Mouse (Mus musculus): ENCODE data around the gene Ift81. TPM values are rescaled to one million over a fixed set of nuclear protein-coding genes. Genes with fewer than 3 reads are reported as not detected.

Ift81 gene
- polyA plus RNA-seq, 1 experiment from 2014 or later = 39.6 TPM

DNA sequence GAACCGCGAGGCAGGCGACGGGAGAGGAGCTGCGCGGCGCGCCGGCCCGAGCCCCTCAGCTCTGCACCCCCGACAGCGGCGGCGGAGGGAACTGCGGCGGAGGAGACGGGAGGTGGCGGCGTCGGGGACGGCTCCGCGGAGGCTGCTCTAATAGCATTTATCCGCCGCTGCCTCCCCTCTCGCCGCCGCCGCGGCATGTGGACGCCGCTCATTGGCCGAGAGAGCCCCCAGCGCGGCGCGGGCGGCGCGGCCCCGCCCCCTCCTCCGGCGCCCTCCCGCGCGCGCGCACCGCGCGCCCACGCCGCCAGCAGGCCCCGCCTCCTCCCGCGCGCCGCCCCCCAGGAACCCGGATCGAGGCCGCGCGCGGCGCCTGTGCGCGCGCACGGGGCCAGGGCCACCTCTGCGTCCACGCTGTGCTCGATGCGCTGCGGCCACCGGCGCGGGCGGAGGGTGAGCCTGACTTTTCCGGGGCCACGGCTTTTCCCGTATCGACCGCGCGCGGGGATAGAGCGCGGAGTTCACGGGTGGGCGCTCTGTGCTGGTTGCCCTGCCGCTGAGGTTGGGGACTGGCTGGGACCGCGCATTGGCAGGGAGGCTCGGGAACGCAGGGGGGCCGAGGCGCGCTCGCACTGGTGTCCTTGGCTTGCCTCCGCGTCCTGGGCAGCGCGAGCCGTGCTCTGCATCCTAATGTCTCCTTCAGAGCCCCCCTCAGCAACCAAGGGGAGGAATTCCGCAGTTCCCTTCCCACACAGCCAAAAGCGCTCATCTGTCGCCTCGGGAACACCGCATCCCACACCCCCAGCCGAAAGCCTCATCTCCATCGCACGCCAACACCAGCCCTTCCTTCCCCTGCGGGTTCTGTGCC is 112.0 kb downstream of the Ift81 start, which contains the start of gene Atp2a2:
Gene Atp2a2, minus strand, starts transcription at position 149 of the 865 bp plus-strand sequence.
- peaks cover 11% of the 10 kb centered on the region for H3K4me1 ChIP-seq (ENCODE audit: insufficient read depth)
- DNase-seq = peak; percentile 96
- H3K36me3 ChIP-seq (ENCODE audit: insufficient read depth) = peaks cover 22% of the 10 kb centered on the region
- WGBS = under 1% methylated on average over 83 of the region's 113 CpGs
- ATAC-seq (ENCODE audit: insufficient read depth) = peak; percentile 94
- H3K27ac ChIP-seq (ENCODE audit: low read depth) = peak within 1 kb of the TSS; percentile 99
- TF ChIP-seq CTCF (IDR thresholded peaks at IDR 0.05; ENCODE audit: low read depth) = peak; percentile 35; the same call in 1 of the 2 replicates
- peak within 1 kb of the TSS; percentile 90 for H3K4me2 ChIP-seq
- peak within 1 kb of the TSS; percentile 99 for H3K9ac ChIP-seq
- no peaks in the 10 kb centered on the region for H3K27me3 ChIP-seq (ENCODE audit: insufficient read depth, low read length)
- H3K9me3 ChIP-seq (ENCODE audit: low read depth, low read length) = peaks cover 4% of the 10 kb centered on the region; the same call in 1 of the 2 replicates
- H3K4me3 ChIP-seq (ENCODE audit: low read depth, low read length) = peak within 1 kb of the TSS; percentile 99

DNA sequence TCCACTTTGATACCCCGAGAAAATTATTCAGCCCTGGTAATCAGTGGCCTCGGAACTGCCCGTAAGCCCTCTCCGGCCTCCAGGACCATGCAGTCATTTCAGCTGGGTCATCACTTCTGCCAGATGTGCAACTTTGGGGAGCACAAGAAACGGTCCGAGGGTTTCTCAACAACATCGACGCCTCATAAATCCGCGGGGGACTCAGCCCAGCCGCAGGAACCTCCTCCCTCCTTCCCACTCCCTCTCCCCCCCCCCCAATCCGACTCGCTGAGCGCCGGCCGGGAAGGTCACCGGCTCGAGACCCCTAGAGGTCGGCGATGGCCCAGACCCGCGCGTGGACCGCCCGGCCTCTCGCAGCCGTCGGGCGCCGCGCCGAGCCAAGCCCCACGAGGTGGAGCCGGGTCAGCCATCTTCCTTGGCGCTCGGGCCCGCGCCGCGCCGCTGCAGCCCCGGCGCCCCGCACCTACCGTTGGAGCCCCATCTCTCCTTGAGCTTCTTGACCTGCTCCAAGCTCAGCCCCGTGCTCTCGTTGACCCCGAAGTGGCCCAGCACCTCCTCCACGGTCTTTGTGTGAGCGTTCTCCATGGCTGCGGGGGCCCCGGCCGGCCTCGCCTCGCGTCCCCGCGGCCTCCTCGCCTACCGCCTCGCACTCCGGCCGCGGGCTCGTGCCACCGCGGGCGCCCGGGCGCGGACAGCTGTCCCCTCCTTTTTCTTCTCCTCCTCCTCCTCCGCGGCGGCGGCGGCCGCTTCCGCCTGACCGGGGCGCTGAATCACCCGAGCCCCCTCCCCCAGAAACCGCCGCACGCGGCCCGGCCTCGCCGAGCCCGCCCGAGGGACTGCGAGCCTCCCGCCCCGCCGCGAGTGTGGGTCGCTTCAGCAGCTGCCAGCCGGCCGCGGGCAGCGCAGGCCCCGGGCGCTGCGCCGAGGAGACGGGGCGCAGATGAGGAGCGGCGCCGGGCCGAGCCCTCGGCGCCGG is 112.9 kb downstream of the Ift81 start:
- Histone ChIP-seq H3K4me2 (peak overlapping the region; percentile 90), H3K27ac (ENCODE audit: low read depth) (peak overlapping the region; percentile 99), H3K4me3 (ENCODE audit: low read depth, low read length) (peak overlapping the region; percentile 99), H3K9ac (peak overlapping the region; percentile 99), H3K9me3 (ENCODE audit: low read depth, low read length) (peaks cover under 1% of the 10 kb centered on the region; the same call in 1 of the 2 replicates), H3K27me3 (ENCODE audit: insufficient read depth, low read length) (no peaks in the 10 kb centered on the region), H3K36me3 (ENCODE audit: insufficient read depth) (peaks cover 31% of the 10 kb centered on the region), H3K4me1 (ENCODE audit: insufficient read depth) (peaks cover 11% of the 10 kb centered on the region)
- WGBS = under 1% methylated on average over 105 of the region's 113 CpGs
- peak; percentile 33 for ATAC-seq (ENCODE audit: insufficient read depth)
- no peak for TF ChIP-seq CTCF (IDR thresholded peaks at IDR 0.05; ENCODE audit: low read depth)
- DNase-seq = peak; percentile 69

DNA sequence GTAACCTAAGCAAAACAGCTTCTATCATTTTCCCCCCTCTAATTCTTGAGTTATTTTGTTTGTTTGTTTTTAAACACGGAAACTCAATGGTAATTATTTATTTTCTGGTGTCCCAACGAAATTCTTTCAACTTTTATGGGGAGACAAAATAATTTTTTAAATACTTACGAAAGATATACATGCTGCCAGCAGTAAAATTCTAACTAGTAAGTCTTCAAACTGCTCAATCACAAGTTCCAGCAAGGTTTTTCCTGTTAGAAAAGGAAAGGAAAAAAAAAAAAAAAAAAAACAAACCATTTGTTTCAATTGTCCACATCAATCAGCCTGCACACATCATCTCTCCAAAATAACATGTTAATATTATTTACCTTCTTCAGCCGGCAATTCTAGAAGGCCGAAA is 113.8 kb downstream of the Ift81 start:
- Histone ChIP-seq H3K9me3 (ENCODE audit: low read depth, low read length) (no peaks in the 10 kb centered on the region), H3K27me3 (ENCODE audit: insufficient read depth, low read length) (no peaks in the 10 kb centered on the region), H3K36me3 (ENCODE audit: insufficient read depth) (peaks cover 39% of the 10 kb centered on the region), H3K9ac (peak overlapping the region; percentile 99), H3K4me1 (ENCODE audit: insufficient read depth) (peaks cover 11% of the 10 kb centered on the region), H3K27ac (ENCODE audit: low read depth) (no peak overlapping the region; the same call in 1 of the 2 replicates), H3K4me3 (ENCODE audit: low read depth, low read length) (peak overlapping the region; percentile 99), H3K4me2 (peak overlapping the region; percentile 90)
- WGBS = 13% methylated on average over 5 of the region's 5 CpGs
- TF ChIP-seq CTCF (IDR thresholded peaks at IDR 0.05; ENCODE audit: low read depth) = no peak
- DNase-seq (no peak), ATAC-seq (ENCODE audit: insufficient read depth) (no peak)

Other genes with a start within 250 kb of the Ift81 start
- 72.1 and 75.5 TPM in 2 replicates for gene Gpn3, start 242.6 kb downstream of the Ift81 start, polyA plus RNA-seq (2014; fragmentation: Nextera tagmentation; extraction: Ambion mirVana)
- 74.4 and 77.3 TPM in 2 replicates for gene Fam216a, start 242.2 kb downstream of the Ift81 start, polyA plus RNA-seq (2014; fragmentation: Nextera tagmentation; extraction: Ambion mirVana)
- gene Arpc3, start 222.6 kb downstream of the Ift81 start, polyA plus RNA-seq (2014; fragmentation: Nextera tagmentation; extraction: Ambion mirVana) = 45.7 and 48.7 TPM in 2 replicates
- 26.8 and 31.9 TPM in 2 replicates for gene Anapc7, start 192.8 kb downstream of the Ift81 start, polyA plus RNA-seq (2014; fragmentation: Nextera tagmentation; extraction: Ambion mirVana)
- gene Atp2a2, start 112.3 kb downstream of the Ift81 start, polyA plus RNA-seq (2014; fragmentation: Nextera tagmentation; extraction: Ambion mirVana) = 43.8 and 45.5 TPM in 2 replicates
- 1.3 and 2.7 TPM in 2 replicates for gene P2rx7, start 29.4 kb upstream of the Ift81 start, polyA plus RNA-seq (2014; fragmentation: Nextera tagmentation; extraction: Ambion mirVana)
- 13.1 and 15.7 TPM in 2 replicates for gene P2rx4, start 93.0 kb upstream of the Ift81 start, polyA plus RNA-seq (2014; fragmentation: Nextera tagmentation; extraction: Ambion mirVana)
- gene Camkk2, start 164.9 kb upstream of the Ift81 start, polyA plus RNA-seq (2014; fragmentation: Nextera tagmentation; extraction: Ambion mirVana) = 35.8 and 36.2 TPM in 2 replicates
- 459 and 472 TPM in 2 replicates for gene Anapc5, start 206.8 kb upstream of the Ift81 start, polyA plus RNA-seq (2014; fragmentation: Nextera tagmentation; extraction: Ambion mirVana)
- 29.8 and 33.5 TPM in 2 replicates for gene Rnf34, start 235.5 kb upstream of the Ift81 start, polyA plus RNA-seq (2014; fragmentation: Nextera tagmentation; extraction: Ambion mirVana)

Measured in lung, embryonic 14.5 days (tissue).